Mouse (Mus musculus) intestine, embryonic 14.5 days (tissue): ENCODE data around the gene Mtch1. TPM values are rescaled to one million over a fixed set of nuclear protein-coding genes. Genes with fewer than 3 reads are reported as not detected.

Experiments
- ATAC-seq: fragments of 200-750 bp; cut with Nextera tagmentation; replicated peaks from 2 replicates; pipeline ENCODE4 v1.8.0; 2017; ENCODE audit warnings: low read depth, moderate number of reproducible peaks, moderate TSS enrichment, moderate library complexity; ENCODE audit not compliant: low FRiP score, low TSS enrichment
- DNase-seq: peaks from one replicate; pipeline ENCODE4 v3.0.0-alpha.2; 2018; ENCODE audit warnings: low spot score
- H3K27ac ChIP-seq: fragments of 300-500 bp; sonication (generic); 2 replicates; pipeline ENCODE4 v1.5.1; 2014; ENCODE audit warnings: low read depth, mild to moderate bottlenecking, control low read depth
- H3K27me3 ChIP-seq: fragments of 300-500 bp; sonication (generic); replicated peaks from 2 replicates; pipeline ENCODE4 v1.6.1; 2014; ENCODE audit warnings: low read length, control low read depth; ENCODE audit not compliant: control insufficient read depth, insufficient read depth
- H3K36me3 ChIP-seq: fragments of 300-500 bp; sonication (generic); 2 replicates; pipeline ENCODE4 v1.6.1; 2014; ENCODE audit warnings: low read length, control low read depth; ENCODE audit not compliant: control insufficient read depth, insufficient read depth
- H3K4me1 ChIP-seq: fragments of 300-500 bp; sonication (generic); replicated peaks from 2 replicates; pipeline ENCODE4 v1.6.1; 2014; ENCODE audit warnings: low read length, control low read depth, mixed read lengths; ENCODE audit not compliant: control insufficient read depth, insufficient read depth
- H3K4me2 ChIP-seq: fragments of 300-500 bp; sonication (generic); 2 replicates; pipeline ENCODE4 v1.6.1; 2014; ENCODE audit warnings: low read length
- H3K4me3 ChIP-seq: fragments of 300-500 bp; sonication (generic); 2 replicates; pipeline ENCODE4 v1.5.1; 2014; ENCODE audit warnings: low read depth, low read length, control low read depth, mixed read lengths
- H3K9ac ChIP-seq: fragments of 300-500 bp; sonication (generic); 2 replicates; pipeline ENCODE4 v1.6.1; 2014; ENCODE audit warnings: mild to moderate bottlenecking, low read length
- H3K9me3 ChIP-seq: fragments of 300-500 bp; sonication (generic); 2 replicates; pipeline ENCODE4 v1.6.1; 2016; ENCODE audit warnings: low read length, control low read depth; ENCODE audit not compliant: control insufficient read depth
- WGBS: fragments of 180-500 bp; shearing (Covaris S2); extraction: QIAGEN DNeasy Blood & Tissue Kit; methylation state at CpG from one replicate; pipeline ENCODE4 v1.1.7; 2014; 5-methylcytosine and 5-hydroxymethylcytosine counted together
- polyA plus RNA-seq: library from polyadenylated mRNA; unstranded; fragments of >200 nt; fragmentation: Nextera tagmentation; extraction: Ambion mirVana; gene quantifications from 2 replicates; pipeline ENCODE4 v1.2.1, GENCODE M21; 2014

Gene Mtch1
- polyA plus RNA-seq, 1 experiment from 2014 or later: 324 TPM

DNA sequence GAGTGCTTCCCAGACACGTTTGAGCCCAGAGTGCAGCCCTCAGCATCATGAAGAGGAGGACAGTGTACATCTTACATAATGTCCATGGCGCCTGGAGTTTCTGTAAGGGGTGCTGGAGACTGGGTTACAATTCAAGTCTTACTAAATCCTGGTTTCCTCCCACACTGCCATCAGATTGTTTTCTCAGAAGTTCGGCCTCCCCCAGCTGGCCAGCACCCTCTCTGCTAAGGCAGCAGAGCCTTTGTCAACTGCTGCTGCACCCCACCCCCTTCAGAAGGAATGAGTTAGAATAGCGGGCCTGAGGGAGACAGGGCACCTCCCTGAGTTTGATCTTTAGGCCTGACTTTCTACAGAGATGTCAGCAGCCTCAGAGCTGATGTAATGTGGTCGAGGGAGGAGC lies 45.6 kb downstream of the Mtch1 start:
- H3K9me3 ChIP-seq: no peaks in the 10 kb centered on the region
- H3K36me3 ChIP-seq: peaks cover 29% of the 10 kb centered on the region
- no peak overlapping the region for H3K4me2 ChIP-seq
- DNase-seq: no peak
- no peak for ATAC-seq
- H3K4me1 ChIP-seq: peaks cover 22% of the 10 kb centered on the region
- H3K4me3 ChIP-seq: no peak overlapping the region
- no peak overlapping the region for H3K9ac ChIP-seq
- no peak overlapping the region for H3K27ac ChIP-seq
- no peaks in the 10 kb centered on the region for H3K27me3 ChIP-seq
- whole genome bisulfite sequencing: 71% methylated on average over 5 of the region's 5 CpGs

DNA sequence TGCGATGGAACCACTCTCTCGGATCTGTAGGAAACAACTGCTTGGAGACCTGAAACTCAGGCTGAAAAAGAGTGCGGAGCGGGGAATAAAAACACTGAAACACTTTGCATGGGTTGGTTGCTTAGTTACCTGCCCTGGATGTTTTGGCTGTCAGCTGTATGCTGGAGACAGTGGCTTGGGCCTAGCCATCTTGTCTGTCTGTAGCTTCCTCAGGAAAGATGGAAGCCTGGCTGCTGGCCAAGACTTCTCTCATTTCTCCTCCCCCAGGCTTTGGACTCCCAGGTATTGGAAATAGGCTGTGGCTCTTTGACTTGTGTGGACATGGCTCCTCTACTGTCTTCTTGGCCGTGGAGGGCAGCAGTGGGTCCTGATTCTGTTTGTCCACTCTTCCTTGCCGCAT lies 46.3 kb downstream of the Mtch1 start:
- 90% methylated on average over 6 of the region's 6 CpGs for WGBS
- Histone ChIP-seq H3K9ac (no peak overlapping the region), H3K4me2 (no peak overlapping the region), H3K27me3 (no peaks in the 10 kb centered on the region), H3K4me3 (no peak overlapping the region), H3K36me3 (peaks cover 32% of the 10 kb centered on the region), H3K4me1 (peaks cover 22% of the 10 kb centered on the region), H3K27ac (no peak overlapping the region), H3K9me3 (no peaks in the 10 kb centered on the region)
- DNase-seq (no peak), ATAC-seq (no peak)

DNA sequence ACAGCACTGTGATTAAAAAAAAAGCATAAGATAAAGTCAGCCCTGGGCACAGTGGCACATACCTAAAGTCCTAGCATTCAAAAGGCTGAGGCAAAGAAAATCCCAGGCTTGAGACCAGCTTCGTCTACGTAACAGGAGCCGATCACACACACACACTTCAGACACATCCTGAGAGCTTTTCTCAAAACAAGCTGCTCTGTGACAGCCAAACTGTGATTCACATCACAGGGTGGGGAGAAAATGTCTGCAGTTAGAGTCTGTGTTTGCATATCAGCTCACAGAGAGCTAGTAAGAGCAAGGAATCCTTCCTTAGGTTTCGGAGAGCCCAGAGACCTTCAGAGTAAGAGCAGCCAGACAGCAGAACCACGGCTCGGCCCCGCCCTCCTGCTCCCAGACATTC lies 46.8 kb downstream of the Mtch1 start:
- Histone ChIP-seq H3K36me3 (peaks cover 32% of the 10 kb centered on the region), H3K4me2 (no peak overlapping the region), H3K9ac (no peak overlapping the region), H3K4me1 (peaks cover 24% of the 10 kb centered on the region), H3K9me3 (no peaks in the 10 kb centered on the region), H3K4me3 (no peak overlapping the region), H3K27me3 (no peaks in the 10 kb centered on the region), H3K27ac (no peak overlapping the region)
- DNase-seq: no peak
- no peak for ATAC-seq
- WGBS: 92% methylated on average over 7 of the region's 7 CpGs

DNA sequence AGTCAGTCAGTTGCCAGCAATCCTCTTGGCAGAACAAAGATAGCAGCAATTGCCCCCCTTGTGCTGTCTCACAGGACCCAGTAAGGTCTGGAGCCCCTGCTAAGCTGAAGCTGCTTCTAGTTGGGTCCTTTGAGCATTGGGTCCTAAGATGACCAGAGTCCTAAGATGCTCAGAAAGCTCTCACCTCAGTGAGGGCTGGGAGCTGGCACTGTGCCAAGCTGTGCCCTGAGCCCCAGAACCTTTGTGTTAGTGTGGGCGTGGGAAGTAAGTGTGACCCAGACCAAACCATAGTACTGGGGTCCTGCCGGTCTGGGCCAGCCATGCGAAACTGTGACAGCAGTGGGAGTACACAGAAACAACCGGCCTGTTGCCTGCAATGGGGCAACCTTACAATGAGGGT lies 48.5 kb downstream of the Mtch1 start:
- WGBS: 92% methylated on average over 4 of the region's 4 CpGs
- no peak overlapping the region for H3K4me2 ChIP-seq
- H3K27me3 ChIP-seq: no peaks in the 10 kb centered on the region
- H3K27ac ChIP-seq: no peak overlapping the region
- peaks cover 11% of the 10 kb centered on the region for H3K4me1 ChIP-seq
- no peak overlapping the region for H3K9ac ChIP-seq
- no peak overlapping the region for H3K4me3 ChIP-seq
- ATAC-seq: no peak
- peaks cover 36% of the 10 kb centered on the region for H3K36me3 ChIP-seq
- no peak for DNase-seq
- H3K9me3 ChIP-seq: no peaks in the 10 kb centered on the region

DNA sequence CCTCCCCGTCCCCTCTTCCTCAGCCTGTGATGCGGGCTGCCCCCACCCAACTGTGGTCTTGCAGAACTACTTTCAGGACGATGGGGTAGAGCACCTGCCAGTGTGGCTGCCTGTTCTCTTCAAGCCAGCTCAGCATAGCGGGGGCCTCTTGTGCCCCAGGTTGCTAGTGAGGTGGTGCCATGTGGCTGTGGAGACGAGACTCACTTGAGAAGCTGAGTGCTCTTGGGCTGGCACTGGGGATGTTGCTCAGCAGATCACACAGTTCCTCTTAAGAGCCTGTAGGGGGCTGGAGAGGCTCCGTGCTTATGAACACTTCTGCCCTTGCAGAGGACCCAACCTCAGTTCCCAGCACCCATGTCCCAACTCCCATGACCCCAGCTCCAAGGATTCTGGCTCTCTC lies 49.9 kb downstream of the Mtch1 start:
- H3K4me2 ChIP-seq: no peak overlapping the region
- H3K4me1 ChIP-seq: peaks cover 8% of the 10 kb centered on the region
- H3K27me3 ChIP-seq: no peaks in the 10 kb centered on the region
- ATAC-seq: no peak
- 79% methylated on average over 6 of the region's 6 CpGs for WGBS
- no peaks in the 10 kb centered on the region for H3K9me3 ChIP-seq
- peaks cover 42% of the 10 kb centered on the region for H3K36me3 ChIP-seq
- no peak overlapping the region for H3K4me3 ChIP-seq
- no peak overlapping the region for H3K27ac ChIP-seq
- DNase-seq: no peak
- H3K9ac ChIP-seq: no peak overlapping the region

DNA sequence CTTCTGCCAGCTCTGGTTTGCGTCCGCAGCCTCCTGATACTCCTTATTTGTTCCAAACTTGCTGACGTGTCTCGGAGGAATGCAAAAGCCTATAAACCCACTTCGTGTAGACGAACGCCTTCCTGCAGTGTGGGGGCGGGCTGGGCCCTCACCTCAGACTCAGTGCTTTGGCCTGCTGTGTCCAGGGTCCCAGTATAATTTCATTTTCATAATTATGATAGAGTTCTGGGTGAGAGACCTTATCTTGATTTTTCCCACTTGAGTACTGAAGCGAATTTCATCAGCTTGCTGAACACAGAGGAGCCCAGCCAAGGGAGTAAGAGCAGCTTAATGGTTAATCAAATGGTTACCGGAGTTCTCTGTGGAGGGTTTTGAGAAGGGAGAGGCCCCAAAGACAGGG lies 50.4 kb downstream of the Mtch1 start:
- H3K9ac ChIP-seq: no peak overlapping the region
- H3K9me3 ChIP-seq: no peaks in the 10 kb centered on the region
- H3K27me3 ChIP-seq: no peaks in the 10 kb centered on the region
- peaks cover 42% of the 10 kb centered on the region for H3K36me3 ChIP-seq
- H3K4me3 ChIP-seq: no peak overlapping the region
- DNase-seq (no peak), ATAC-seq (no peak)
- 44% methylated on average over 10 of the region's 10 CpGs for WGBS
- no peak overlapping the region for H3K4me2 ChIP-seq
- no peak overlapping the region for H3K27ac ChIP-seq
- peaks cover 8% of the 10 kb centered on the region for H3K4me1 ChIP-seq

DNA sequence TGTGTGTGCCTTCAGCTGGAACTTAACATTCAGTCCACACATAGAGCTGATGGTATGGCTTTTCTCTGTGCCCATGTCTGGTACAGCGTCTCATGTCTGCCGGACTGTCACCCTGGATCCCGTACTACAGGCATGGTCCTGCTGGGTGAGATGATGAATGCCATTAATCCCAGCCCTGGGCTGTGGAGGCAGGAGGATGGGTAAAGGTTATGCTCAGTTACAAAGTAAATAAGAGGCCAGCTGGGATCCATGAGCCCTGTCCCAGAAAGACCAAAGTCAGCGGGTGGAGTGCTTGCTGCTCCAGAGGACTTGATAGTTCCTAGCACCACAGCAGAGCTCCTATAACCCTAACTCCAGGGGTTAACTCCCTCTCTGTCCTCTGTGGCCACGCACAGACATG lies 51.9 kb downstream of the Mtch1 start:
- Histone ChIP-seq H3K4me3 (no peak overlapping the region), H3K4me2 (no peak overlapping the region), H3K36me3 (peaks cover 40% of the 10 kb centered on the region), H3K9ac (no peak overlapping the region), H3K27ac (no peak overlapping the region), H3K9me3 (no peaks in the 10 kb centered on the region), H3K27me3 (no peaks in the 10 kb centered on the region), H3K4me1 (peaks cover 8% of the 10 kb centered on the region)
- ATAC-seq (no peak), DNase-seq (no peak)
- 53% methylated on average over 5 of the region's 5 CpGs for WGBS

DNA sequence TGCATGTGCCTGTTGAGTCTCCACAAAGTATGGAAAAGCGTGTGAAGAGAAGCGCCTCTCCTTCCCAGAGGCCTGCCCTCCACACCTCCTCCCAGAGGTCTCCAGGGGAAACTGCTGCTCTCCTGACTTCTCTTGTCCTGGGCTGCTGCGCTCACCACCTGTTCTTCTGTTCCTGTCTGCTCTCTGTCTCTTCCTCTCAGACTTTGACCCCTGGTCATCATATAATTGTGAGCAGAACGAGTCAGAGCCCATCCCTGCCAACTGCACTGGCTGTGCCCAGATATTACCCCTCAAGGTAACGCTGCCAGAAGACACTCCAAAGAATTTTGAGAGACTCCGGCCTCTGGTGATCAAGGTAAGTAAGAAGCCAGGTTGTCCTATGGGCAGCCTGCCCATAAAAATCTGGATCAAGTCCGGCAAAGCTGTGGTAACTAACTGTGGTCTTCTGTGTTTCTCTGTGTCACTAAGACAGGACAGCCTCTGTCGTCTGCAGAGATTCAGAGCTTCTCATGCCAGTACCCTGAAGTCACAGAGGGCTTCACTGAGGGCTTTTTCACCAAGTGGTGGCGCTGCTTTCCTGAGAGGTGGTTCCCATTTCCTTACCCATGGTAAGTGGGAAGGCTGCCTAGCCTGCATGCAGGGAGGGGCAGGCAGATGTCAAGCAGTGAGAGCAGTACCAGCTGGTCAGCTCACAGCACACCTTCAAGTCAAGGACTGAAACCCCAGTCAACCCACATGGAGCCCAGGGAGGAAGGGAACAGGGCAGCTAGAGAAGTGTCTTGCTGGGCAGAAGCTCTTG lies 53.7 kb downstream of the Mtch1 start:
- H3K9me3 ChIP-seq: no peaks in the 10 kb centered on the region
- no peak overlapping the region for H3K4me2 ChIP-seq
- no peak overlapping the region for H3K4me3 ChIP-seq
- peaks cover 8% of the 10 kb centered on the region for H3K4me1 ChIP-seq
- ATAC-seq: no peak
- WGBS: 75% methylated on average over 9 of the region's 9 CpGs
- no peaks in the 10 kb centered on the region for H3K27me3 ChIP-seq
- H3K9ac ChIP-seq: no peak overlapping the region
- H3K36me3 ChIP-seq: peaks cover 27% of the 10 kb centered on the region
- DNase-seq: no peak
- no peak overlapping the region for H3K27ac ChIP-seq

DNA sequence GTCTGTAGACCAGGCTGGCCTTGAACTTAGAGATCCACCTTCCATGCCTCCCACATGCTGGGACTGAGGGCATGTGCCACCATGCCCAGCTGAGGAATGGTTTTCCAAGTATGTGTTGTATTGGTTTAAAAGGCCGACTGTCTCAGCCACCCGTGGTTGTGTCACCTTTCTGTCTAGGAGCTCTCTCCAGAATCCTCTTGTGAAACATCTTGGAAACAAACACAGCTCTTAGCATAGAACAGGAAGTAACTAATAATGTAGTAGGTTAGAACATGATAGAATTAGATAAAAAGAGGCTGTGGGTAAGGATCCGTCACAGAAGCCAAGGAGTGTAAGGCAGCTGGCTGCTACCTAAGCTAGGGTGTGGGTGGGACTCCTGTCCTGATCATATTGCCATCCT lies 54.7 kb downstream of the Mtch1 start:
- H3K9me3 ChIP-seq: no peaks in the 10 kb centered on the region
- no peak overlapping the region for H3K4me3 ChIP-seq
- H3K27ac ChIP-seq: no peak overlapping the region
- peaks cover 18% of the 10 kb centered on the region for H3K36me3 ChIP-seq
- no peak for ATAC-seq
- no peak overlapping the region for H3K4me2 ChIP-seq
- WGBS: 80% methylated on average over 3 of the region's 3 CpGs
- peaks cover 8% of the 10 kb centered on the region for H3K4me1 ChIP-seq
- DNase-seq: no peak
- no peaks in the 10 kb centered on the region for H3K27me3 ChIP-seq
- no peak overlapping the region for H3K9ac ChIP-seq
